Mouse (Mus musculus) MEL (cell line): ENCODE data around the gene Kirrel3. TPM values are rescaled to one million over a fixed set of nuclear protein-coding genes. Genes with fewer than 3 reads are reported as not detected.

ENCODE experiments used
- DNase-seq: peaks from one replicate; pipeline ENCODE4 v3.0.0; 2011; ENCODE audit warnings: low read depth, low spot score
- H3K27ac ChIP-seq: 2 replicates; pipeline ENCODE4 v1.5.1; 2012; ENCODE audit warnings: low read depth, mild to moderate bottlenecking, control low read depth, low read length, moderate library complexity; ENCODE audit not compliant: control insufficient read depth
- H3K27me3 ChIP-seq, 2 experiments: fragments of 150-350 bp in 1 of 2; sonication (generic) in 1 of 2; 2 replicates each; pipeline ENCODE4 v1.6.1; 2012; ENCODE audit warnings: low read length in 2 of 2, mild to moderate bottlenecking in 2 of 2, improper control_type of control experiment in 1 of 2, moderate library complexity in 1 of 2; ENCODE audit not compliant: insufficient read depth in 2 of 2, control insufficient read depth in 1 of 2
- H3K36me3 ChIP-seq, 2 experiments: 2 replicates each; pipeline ENCODE4 v1.6.1; 2012 to 2014; ENCODE audit warnings: low read length in 2 of 2, improper control_type of control experiment in 1 of 2, inconsistent platforms in 1 of 2, mild to moderate bottlenecking in 1 of 2; ENCODE audit not compliant: insufficient read depth in 2 of 2, control insufficient read depth in 1 of 2
- H3K4me1 ChIP-seq, 2 experiments: fragments of 150-350 bp in 1 of 2; sonication (generic) in 1 of 2; 2 replicates each; pipeline ENCODE4 v1.6.1; 2012; ENCODE audit warnings: low read length in 2 of 2, improper control_type of control experiment in 1 of 2, mild to moderate bottlenecking in 1 of 2; ENCODE audit not compliant: insufficient read depth in 2 of 2, control insufficient read depth in 1 of 2
- H3K4me3 ChIP-seq, 2 experiments: fragments of 150-350 bp in 1 of 2; sonication (generic) in 1 of 2; 2 replicates each; pipeline ENCODE4 v1.5.1; 2012; ENCODE audit warnings: low read depth in 2 of 2, low read length in 2 of 2, mild to moderate bottlenecking in 2 of 2, moderate library complexity in 2 of 2, control low read depth in 1 of 2, improper control_type of control experiment in 1 of 2; ENCODE audit not compliant: control insufficient read depth in 1 of 2, insufficient read depth in 1 of 2
- H3K79me2 ChIP-seq: 2 replicates; pipeline ENCODE4 v1.6.1; 2012; ENCODE audit warnings: mild to moderate bottlenecking, low read length, moderate library complexity; ENCODE audit not compliant: control insufficient read depth, poor library complexity, insufficient read depth
- H3K9ac ChIP-seq: 2 replicates; pipeline ENCODE4 v1.6.1; 2012; ENCODE audit warnings: low read depth, mild to moderate bottlenecking, control low read depth, low read length, moderate library complexity; ENCODE audit not compliant: control insufficient read depth, poor library complexity, severe bottlenecking
- H3K9me3 ChIP-seq: fragments of 150-350 bp; sonication (generic); replicated peaks from 2 replicates; pipeline ENCODE4 v1.6.1; 2012; ENCODE audit warnings: mild to moderate bottlenecking, low read length, improper control_type of control experiment, moderate library complexity; ENCODE audit not compliant: insufficient read depth
- BHLHE40 ChIP-seq: IDR thresholded peaks from 2 replicates; pipeline ENCODE4 v1.6.1; 2012; ENCODE audit warnings: low read depth, mild to moderate bottlenecking, inconsistent platforms, low read length, improper control_type of control experiment, borderline replicate concordance
- ELF1 ChIP-seq: IDR thresholded peaks from 2 replicates; pipeline ENCODE4 v1.6.1; 2014; ENCODE audit warnings: low read depth, mild to moderate bottlenecking, inconsistent platforms, low read length, improper control_type of control experiment, moderate library complexity
- EP300 ChIP-seq, 2 experiments: IDR thresholded peaks; 2 replicates each; pipeline ENCODE4 v1.6.1; 2011; ENCODE audit warnings: improper control_type of control experiment in 2 of 2, low read length in 2 of 2, low read depth in 1 of 2, mild to moderate bottlenecking in 1 of 2
- ETS1 ChIP-seq: IDR thresholded peaks from 2 replicates; pipeline ENCODE4 v1.6.1; 2012; ENCODE audit warnings: low read depth, mild to moderate bottlenecking, inconsistent platforms, low read length, improper control_type of control experiment, moderate library complexity
- GATA1 ChIP-seq: IDR thresholded peaks from 2 replicates; pipeline ENCODE4 v1.6.1; 2011; ENCODE audit warnings: low read depth, low read length, improper control_type of control experiment
- HCFC1 ChIP-seq: IDR thresholded peaks from 2 replicates; pipeline ENCODE4 v1.6.1; 2012; ENCODE audit warnings: low read depth, mild to moderate bottlenecking, inconsistent platforms, low read length, improper control_type of control experiment, moderate library complexity
- JUND ChIP-seq: IDR thresholded peaks from 2 replicates; pipeline ENCODE4 v1.6.1; 2011; ENCODE audit warnings: low read depth, mild to moderate bottlenecking, improper control_type of control experiment, low read length
- KAT2A ChIP-seq: conservative IDR thresholded peaks from 2 replicates; pipeline ENCODE4 v1.6.1; 2012; ENCODE audit warnings: low read depth, low read length, improper control_type of control experiment, inconsistent platforms
- MAX ChIP-seq: IDR thresholded peaks from 2 replicates; pipeline ENCODE4 v1.6.1; 2011; ENCODE audit warnings: low read length, improper control_type of control experiment
- MEF2A ChIP-seq: IDR thresholded peaks from 2 replicates; pipeline ENCODE4 v1.6.1; 2014; ENCODE audit warnings: low read depth, mild to moderate bottlenecking, inconsistent platforms, low read length, improper control_type of control experiment; ENCODE audit not compliant: poor library complexity, insufficient replicate concordance, severe bottlenecking; ENCODE audit errors: extremely low read depth
- MYB ChIP-seq: IDR thresholded peaks from 2 replicates; pipeline ENCODE4 v1.6.1; 2011; ENCODE audit warnings: mild to moderate bottlenecking, low read depth, low read length, improper control_type of control experiment
- MYC ChIP-seq: IDR thresholded peaks from 2 replicates; pipeline ENCODE4 v1.6.1; 2011; ENCODE audit warnings: low read depth, mild to moderate bottlenecking, low read length, improper control_type of control experiment, moderate library complexity
- NRF1 ChIP-seq: IDR thresholded peaks from 2 replicates; pipeline ENCODE4 v1.6.1; 2014; ENCODE audit warnings: low read depth, mild to moderate bottlenecking, inconsistent platforms, low read length, improper control_type of control experiment, moderate library complexity; ENCODE audit not compliant: poor library complexity, insufficient read depth, severe bottlenecking
- POLR2AphosphoS5 ChIP-seq: IDR thresholded peaks from 2 replicates; pipeline ENCODE4 v1.6.1; 2012; ENCODE audit warnings: low read depth, borderline replicate concordance, mild to moderate bottlenecking, inconsistent platforms, low read length, moderate library complexity, mixed read lengths
- RAD21 ChIP-seq: IDR thresholded peaks from 2 replicates; pipeline ENCODE4 v1.6.1; 2011; ENCODE audit warnings: mild to moderate bottlenecking, low read depth, low read length, improper control_type of control experiment
- RCOR1 ChIP-seq: IDR thresholded peaks from 2 replicates; pipeline ENCODE4 v1.6.1; 2012; ENCODE audit warnings: low read depth, mild to moderate bottlenecking, inconsistent platforms, low read length, improper control_type of control experiment
- SIN3A ChIP-seq: IDR thresholded peaks from 2 replicates; pipeline ENCODE4 v1.6.1; 2012; ENCODE audit warnings: low read length, improper control_type of control experiment, inconsistent platforms
- SMC3 ChIP-seq: IDR thresholded peaks from 2 replicates; pipeline ENCODE4 v1.6.1; 2011; ENCODE audit warnings: low read depth, low read length, improper control_type of control experiment
- TAL1 ChIP-seq: IDR thresholded peaks from 2 replicates; pipeline ENCODE4 v1.6.1; 2012; ENCODE audit warnings: mild to moderate bottlenecking, inconsistent platforms, low read length, moderate library complexity, mixed read lengths
- TBP ChIP-seq: IDR thresholded peaks from 2 replicates; pipeline ENCODE4 v1.8.0; 2011; ENCODE audit warnings: low read depth, low read length, improper control_type of control experiment
- TCF12 ChIP-seq: IDR thresholded peaks from 2 replicates; pipeline ENCODE4 v1.6.1; 2014; ENCODE audit warnings: low read depth, mild to moderate bottlenecking, inconsistent platforms, low read length, improper control_type of control experiment, moderate library complexity
- USF1 ChIP-seq: IDR thresholded peaks from 2 replicates; pipeline ENCODE4 v1.6.1; 2014; ENCODE audit warnings: low read depth, mild to moderate bottlenecking, inconsistent platforms, low read length, improper control_type of control experiment, moderate library complexity
- USF2 ChIP-seq, 2 experiments: IDR thresholded peaks; 2 replicates each; pipeline ENCODE4 v1.6.1; 2011 to 2012; ENCODE audit warnings: improper control_type of control experiment in 2 of 2, low read length in 2 of 2, borderline replicate concordance in 1 of 2, inconsistent platforms in 1 of 2, low read depth in 1 of 2, mild to moderate bottlenecking in 1 of 2; ENCODE audit not compliant: insufficient read depth in 1 of 2
- ZKSCAN1 ChIP-seq: IDR thresholded peaks from 2 replicates; pipeline ENCODE4 v1.6.1; 2012; ENCODE audit warnings: low read depth, mild to moderate bottlenecking, inconsistent platforms, low read length, improper control_type of control experiment, moderate library complexity
- polyA plus RNA-seq, 2 experiments: library from polyadenylated mRNA; stranded (reverse) in 1 of 2; unstranded in 1 of 2; fragments of >175 nt in 1 of 2; fragments of >200 nt in 1 of 2; gene quantifications; 2 replicates each; pipeline versions ENCODE4 v1.2.1 to v1.2.4; 2012; ENCODE audit warnings: low replicate concordance in 2 of 2, low read depth in 1 of 2; ENCODE audit not compliant: insufficient read length in 2 of 2, insufficient read depth in 1 of 2, missing spikeins in 1 of 2
- total RNA-seq: library from RNA; depleted of rRNA; stranded (reverse); fragments of 300-350 nt; gene quantifications from 2 replicates; pipeline ENCODE4 v1.2.3, GENCODE M21; 2012

The Kirrel3 gene
- total and polyA plus RNA-seq, 3 experiments: 0.06 TPM; not detected in 2

- H3K9me3 ChIP-seq: no peaks in the 10 kb centered on the region
- no peak overlapping the region for H3K9ac ChIP-seq
- no peak overlapping the region for H3K4me3 ChIP-seq
- peaks cover 0 to 18% of the 10 kb centered on the region in 2 experiments; a peak in 2 of 4 replicates for H3K4me1 ChIP-seq
- peaks cover 0 to 12% of the 10 kb centered on the region in 2 experiments; a peak in 2 of 4 replicates for H3K36me3 ChIP-seq
- peak; percentile 54 for TF ChIP-seq TAL1
- TF ChIP-seq MAX: no peak
- peak; percentile 75 for TF ChIP-seq TCF12
- peak; percentile 18; the same call in 1 of the 2 replicates for TF ChIP-seq RCOR1
- no peak for TF ChIP-seq ELF1
- TF ChIP-seq ETS1: 0 out of 2 replicates have a peak, but pooled peaks have one; percentile 7
- TF ChIP-seq SIN3A: peak; percentile 28; the same call in 1 of the 2 replicates
- TF ChIP-seq GATA1: peak; percentile 65; the same call in 1 of the 2 replicates
- no peak for TF ChIP-seq KAT2A
- TF ChIP-seq EP300 (IDR thresholded peaks at IDR 0.05; ENCODE audit: low read depth in 1 of 2, low read length in 2 of 2): peak; percentile 59 to 69
- no peaks in the 10 kb centered on the region for H3K27me3 ChIP-seq
- peak overlapping the region; percentile 77 for H3K27ac ChIP-seq
- DNase-seq: peak; percentile 63
- H3K79me2 ChIP-seq: no peaks in the 10 kb centered on the region
These were observed 554.2 kb downstream of the Kirrel3 start for GRCm38 (mm10) chr9:35039846-35040245.

GRCm38 (mm10) chr9:35041493-35041892, 555.8 kb downstream of the Kirrel3 start:
- Histone ChIP-seq H3K9ac (no peak overlapping the region), H3K27me3 (no peaks in the 10 kb centered on the region), H3K4me3 (no peak overlapping the region), H3K4me1 (peaks cover 0 to 18% of the 10 kb centered on the region in 2 experiments; a peak in 2 of 4 replicates), H3K79me2 (no peaks in the 10 kb centered on the region)
- DNase-seq: no peak
- TF ChIP-seq MAX (no peak), ELF1 (no peak), POLR2AphosphoS5 (no peak), SMC3 (no peak), EP300 (IDR thresholded peaks at IDR 0.05; ENCODE audit: low read depth in 1 of 2, low read length in 2 of 2) (no peak), USF2 (IDR thresholded peaks at IDR 0.05; ENCODE audit: borderline replicate concordance in 1 of 2, insufficient read depth in 1 of 2, low read depth in 1 of 2, low read length in 2 of 2) (no peak), TBP (no peak), MYB (no peak), JUND (no peak), HCFC1 (no peak), ZKSCAN1 (no peak), BHLHE40 (no peak), MEF2A (no peak), ETS1 (no peak), USF1 (no peak), NRF1 (no peak), RAD21 (no peak), MYC (no peak)
- TF ChIP-seq, all 39 proteins: peak for 0
- Histone ChIP-seq H3K27ac (no peak overlapping the region), H3K9me3 (no peaks in the 10 kb centered on the region), H3K36me3 (peaks cover 0 to 12% of the 10 kb centered on the region in 2 experiments; a peak in 2 of 4 replicates)
